Mouse (Mus musculus) thymus, adult 2 months (tissue): ENCODE measurements around the gene Tango6.

Experiments
- CTCF ChIP-seq: fragments of 200-500 bp; IDR thresholded peaks from 2 replicates; pipeline ENCODE4 v1.5.1; 2012; ENCODE audit warnings: mild to moderate bottlenecking, control low read depth, low read length, moderate library complexity, borderline replicate concordance; ENCODE audit not compliant: control insufficient read depth, poor library complexity, insufficient read depth; ENCODE audit errors: extremely low read depth
- POLR2A ChIP-seq: fragments of 200-500 bp; IDR thresholded peaks from 2 replicates; pipeline ENCODE4 v1.6.1; 2012; ENCODE audit warnings: mild to moderate bottlenecking, low read length, control low read depth, moderate library complexity; ENCODE audit not compliant: control insufficient read depth, poor library complexity, insufficient read depth; ENCODE audit errors: extremely low read depth

- no peak for TF ChIP-seq CTCF
- no peak for TF ChIP-seq POLR2A
Measured at GRCm38 (mm10) chr8:106789623-106790022, 106.8 kb downstream of the Tango6 start.
